Mouse (Mus musculus): ENCODE results near the gene Tnfsf14.

GRCm38 (mm10) chr17:57153006-57153405 lies 41.0 kb downstream of the Tnfsf14 start:
- TF ChIP-seq MYOD1 (IDR thresholded peaks at IDR 0.05; ENCODE audit: control insufficient read depth in 1 of 3, insufficient read length in 2 of 3, low read depth in 2 of 3), result no peak
- TF ChIP-seq POLR2AphosphoS2 (IDR thresholded peaks at IDR 0.05; ENCODE audit: insufficient read length, low read depth), result no peak
- no peak for TF ChIP-seq POLR2A (IDR thresholded peaks at IDR 0.05; ENCODE audit: insufficient read length, low read depth)
